Mouse (Mus musculus) thymus, postnatal 10 days (tissue): ENCODE data around the gene Tmem268.

Source experiments
- DNase-seq, 2 experiments: peaks; one replicate each; pipeline ENCODE4 v3.0.0; 2021; ENCODE audit warnings: low spot score in 2 of 2

Gene Tmem268

GRCm38 (mm10) chr4:63555111-63555510 is 3.5 kb upstream of the Tmem268 start:
- DNase-seq = no peak

GRCm38 (mm10) chr4:63556665-63557064 is 1.9 kb upstream of the Tmem268 start:
- no peak for DNase-seq

- no peak for DNase-seq
These were observed 1.2 kb upstream of the Tmem268 start for GRCm38 (mm10) chr4:63557124-63558059.

GRCm38 (mm10) chr4:63559127-63559697 is 631 bp downstream of the Tmem268 start:
- peak; percentile 14 to 15 for DNase-seq

- peak; percentile 18 to 29 for DNase-seq
These were observed 1.5 kb downstream of the Tmem268 start for GRCm38 (mm10) chr4:63560079-63560478.

GRCm38 (mm10) chr4:63561861-63562675 is 3.5 kb downstream of the Tmem268 start:
- DNase-seq = peak; percentile 62 to 64

GRCm38 (mm10) chr4:63562742-63563141 is 4.2 kb downstream of the Tmem268 start:
- DNase-seq = no peak

- no peak for DNase-seq
These were observed 9.3 kb downstream of the Tmem268 start for GRCm38 (mm10) chr4:63567712-63568390.

GRCm38 (mm10) chr4:63569322-63569721 is 10.7 kb downstream of the Tmem268 start:
- no peak for DNase-seq

GRCm38 (mm10) chr4:63570208-63570781 is 11.7 kb downstream of the Tmem268 start:
- DNase-seq = no peak

- no peak for DNase-seq
These were observed 14.0 kb downstream of the Tmem268 start for GRCm38 (mm10) chr4:63572621-63573020.

- DNase-seq = no peak
These were observed 21.1 kb downstream of the Tmem268 start for GRCm38 (mm10) chr4:63579649-63580048.

GRCm38 (mm10) chr4:63580078-63580477 is 21.5 kb downstream of the Tmem268 start:
- DNase-seq = no peak

- DNase-seq = no peak
These were observed 24.0 kb downstream of the Tmem268 start for GRCm38 (mm10) chr4:63582580-63582979.

- DNase-seq = no peak
These were observed 26.6 kb downstream of the Tmem268 start for GRCm38 (mm10) chr4:63585216-63585615.

GRCm38 (mm10) chr4:63586240-63586639 is 27.7 kb downstream of the Tmem268 start:
- DNase-seq = no peak

- no peak for DNase-seq
These were observed 31.4 kb downstream of the Tmem268 start for GRCm38 (mm10) chr4:63589987-63590386.

GRCm38 (mm10) chr4:63590538-63590937 is 32.0 kb downstream of the Tmem268 start:
- DNase-seq = no peak

- no peak for DNase-seq
These were observed 36.0 kb downstream of the Tmem268 start for GRCm38 (mm10) chr4:63594459-63595110.

GRCm38 (mm10) chr4:63595259-63595658 is 36.7 kb downstream of the Tmem268 start:
- DNase-seq = no peak

GRCm38 (mm10) chr4:63596010-63596409 is 37.4 kb downstream of the Tmem268 start:
- no peak for DNase-seq
